1 mouse cellular context compared by ENCODE assay signal in genomic region chr17:24896993-24897269, GRCm38 (mm10).
TF ChIP-seq lines count a peak whose summit lies in the region.

No protein-coding gene starts in this region.

TF ChIP-seq in MEL, 35 proteins besides CTCF, POLR2A, EP300 and RAD21 (continued from another document):
- no peak for TF ChIP-seq USF2 (IDR thresholded peaks at IDR 0.05; ENCODE audit: borderline replicate concordance in 1 of 2, insufficient read depth in 1 of 2, low read depth in 1 of 2, low read length in 2 of 2)
- no peak for TF ChIP-seq BHLHE40 (IDR thresholded peaks at IDR 0.05; ENCODE audit: borderline replicate concordance, low read depth, low read length)
- TF ChIP-seq ETS1 (IDR thresholded peaks at IDR 0.05; ENCODE audit: low read depth, low read length) = no peak
- TF ChIP-seq KAT2A (conservative IDR thresholded peaks at IDR 0.05; ENCODE audit: low read depth, low read length) = no peak
- TF ChIP-seq MYC (IDR thresholded peaks at IDR 0.05; ENCODE audit: low read depth, low read length) = no peak
- no peak for TF ChIP-seq RCOR1 (IDR thresholded peaks at IDR 0.05; ENCODE audit: low read depth, low read length)
